Mouse (Mus musculus) spleen, adult 2 months (tissue): Measurements from ENCODE around the gene Vmn1r135.
"Not testable (repeated sequence)": the region's sequence is repeated elsewhere in the genome, so short reads cannot be mapped to it uniquely, and the experiment has no call there.

Source experiments
- CTCF ChIP-seq: fragments of 200-500 bp; IDR thresholded peaks from 2 replicates; pipeline ENCODE4 v1.5.1; 2011; ENCODE audit warnings: mild to moderate bottlenecking, inconsistent platforms; ENCODE audit not compliant: insufficient read depth, insufficient read length, insufficient replicate concordance; ENCODE audit errors: extremely low read depth
- POLR2A ChIP-seq: fragments of 200-500 bp; IDR thresholded peaks from 2 replicates; pipeline ENCODE4 v1.6.1; 2011; ENCODE audit warnings: low read depth, low read length, inconsistent platforms

DNA sequence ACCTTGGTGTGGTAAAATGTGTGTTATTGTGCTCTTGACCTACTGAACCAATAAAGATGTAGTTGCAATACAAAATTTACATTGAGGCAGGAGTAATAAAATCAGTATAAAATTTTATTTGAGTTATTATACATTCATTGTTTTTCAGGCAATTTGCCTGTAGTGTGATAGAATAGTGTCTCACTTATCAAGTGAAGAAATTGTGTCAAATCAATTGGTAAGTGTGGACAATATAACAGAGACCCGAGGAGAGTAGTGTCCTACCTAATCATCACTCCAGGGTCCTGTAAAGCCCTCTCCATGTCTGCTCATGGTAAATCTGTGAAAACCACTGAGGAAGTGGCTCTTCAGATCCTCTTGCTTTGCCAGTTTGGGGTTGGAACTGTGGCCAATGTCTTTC is at the start of gene Vmn1r135:
- TF ChIP-seq POLR2A, CTCF: not testable (repeated sequence)
